Mouse (Mus musculus): ENCODE data around the gene Aars.
A peak's percentile ranks its signal among the peaks of the same experiment; 100 is the strongest.
"Not testable (repeated sequence)": the region's sequence is repeated elsewhere in the genome, so short reads cannot be mapped to it uniquely, and the experiment has no call there.

Aars gene

DNA sequence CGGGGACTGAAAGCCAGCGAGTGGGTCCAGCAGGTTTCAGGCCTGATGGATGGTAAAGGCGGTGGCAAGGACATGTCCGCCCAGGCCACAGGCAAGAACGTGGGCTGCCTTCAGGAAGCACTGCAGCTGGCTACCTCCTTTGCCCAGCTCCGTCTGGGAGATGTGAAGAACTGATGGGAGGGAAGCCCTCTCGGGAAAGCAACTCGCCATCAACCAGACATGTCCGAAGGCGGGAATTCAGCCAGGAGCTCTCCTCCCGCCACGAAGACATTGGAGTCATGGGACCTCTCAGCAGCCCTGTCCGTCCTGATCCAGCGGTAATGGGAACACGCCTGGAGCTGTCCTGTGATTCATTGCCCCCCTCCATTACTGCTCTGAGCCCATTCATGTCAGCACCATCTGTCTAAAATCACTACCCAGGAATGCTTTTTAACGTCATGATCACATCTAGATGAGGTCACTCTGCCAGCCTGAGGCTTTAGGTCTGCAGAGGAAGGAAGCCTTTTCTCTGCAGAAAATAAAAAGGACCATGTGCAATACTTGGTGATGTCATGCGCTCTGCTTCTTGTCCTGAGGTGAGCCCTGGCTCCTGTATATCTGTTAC lies 22.2 kb downstream of the Aars start:
- DNase-seq, result no peak

DNA sequence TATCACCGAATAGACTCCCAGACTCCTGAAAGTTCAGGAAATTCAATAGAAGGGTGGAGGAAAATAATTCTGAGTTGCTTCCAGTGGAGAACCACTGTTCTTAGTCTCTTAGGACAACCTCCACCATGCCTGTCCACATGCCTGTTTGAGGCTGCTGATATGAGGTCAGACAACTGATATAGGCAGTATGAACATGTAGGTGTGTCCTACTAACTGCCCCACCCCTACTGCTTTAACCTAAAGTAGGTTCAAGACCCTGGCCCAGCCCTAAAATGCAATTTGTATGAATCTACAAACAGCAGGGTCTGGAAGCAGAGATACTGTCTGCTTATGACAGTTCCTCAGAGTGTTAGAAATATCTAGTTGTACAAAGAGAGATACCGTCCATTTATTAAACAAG lies 22.7 kb downstream of the Aars start:
- DNase-seq, result no peak

DNA sequence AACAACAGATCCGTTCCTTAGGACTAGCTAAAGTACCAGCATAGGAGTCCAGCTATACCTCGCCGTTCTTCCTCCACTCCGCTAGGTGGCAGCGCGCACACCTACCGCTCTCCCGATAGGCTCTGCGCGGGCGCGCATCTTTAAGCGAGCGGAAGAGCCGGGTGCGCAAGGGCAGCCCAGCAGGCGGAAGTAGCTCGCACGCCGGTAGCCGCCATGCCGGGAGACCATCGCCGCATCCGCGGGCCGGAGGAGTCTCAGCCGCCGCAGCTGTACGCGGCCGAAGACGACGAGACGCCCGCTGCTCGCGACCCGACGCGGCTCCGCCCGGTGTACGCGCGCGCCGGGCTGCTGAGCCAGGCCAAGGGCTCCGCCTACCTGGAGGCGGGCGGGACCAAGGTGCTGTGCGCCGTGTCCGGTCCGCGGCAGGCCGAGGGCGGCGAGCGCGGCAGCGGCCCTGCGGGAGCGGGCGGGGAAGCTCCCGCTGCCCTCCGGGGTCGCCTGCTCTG lies 23.3 kb downstream of the Aars start, which contains the start of gene Exosc6:
TSS of gene Exosc6 (plus strand) at position 182 of the 506 bp plus-strand sequence.
- peak; percentile 89 for DNase-seq

DNA sequence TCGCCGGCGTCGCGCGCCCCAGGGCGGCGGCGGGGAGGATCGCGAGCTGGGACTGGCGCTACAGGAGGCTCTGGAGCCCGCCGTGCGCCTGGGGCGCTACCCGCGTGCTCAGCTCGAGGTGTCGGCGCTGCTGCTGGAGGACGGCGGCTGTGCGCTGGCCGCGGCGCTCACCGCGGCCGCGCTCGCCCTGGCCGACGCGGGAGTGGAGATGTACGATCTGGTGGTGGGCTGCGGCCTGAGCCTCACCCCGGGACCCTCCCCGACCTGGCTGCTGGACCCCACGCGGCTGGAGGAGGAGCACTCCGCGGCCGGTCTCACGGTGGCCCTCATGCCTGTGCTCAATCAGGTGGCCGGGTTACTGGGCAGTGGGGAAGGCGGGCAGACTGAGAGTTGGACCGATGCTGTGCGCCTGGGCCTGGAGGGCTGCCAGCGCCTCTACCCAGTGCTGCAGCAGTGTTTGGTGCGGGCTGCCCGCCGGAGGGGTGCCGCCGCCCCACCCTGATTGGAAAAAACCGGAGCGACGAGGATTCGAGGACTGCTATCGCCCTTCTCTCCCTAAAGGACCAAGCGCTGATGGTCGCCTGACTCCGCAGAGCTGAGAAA lies 23.8 kb downstream of the Aars start:
- peak; percentile 38 for DNase-seq

DNA sequence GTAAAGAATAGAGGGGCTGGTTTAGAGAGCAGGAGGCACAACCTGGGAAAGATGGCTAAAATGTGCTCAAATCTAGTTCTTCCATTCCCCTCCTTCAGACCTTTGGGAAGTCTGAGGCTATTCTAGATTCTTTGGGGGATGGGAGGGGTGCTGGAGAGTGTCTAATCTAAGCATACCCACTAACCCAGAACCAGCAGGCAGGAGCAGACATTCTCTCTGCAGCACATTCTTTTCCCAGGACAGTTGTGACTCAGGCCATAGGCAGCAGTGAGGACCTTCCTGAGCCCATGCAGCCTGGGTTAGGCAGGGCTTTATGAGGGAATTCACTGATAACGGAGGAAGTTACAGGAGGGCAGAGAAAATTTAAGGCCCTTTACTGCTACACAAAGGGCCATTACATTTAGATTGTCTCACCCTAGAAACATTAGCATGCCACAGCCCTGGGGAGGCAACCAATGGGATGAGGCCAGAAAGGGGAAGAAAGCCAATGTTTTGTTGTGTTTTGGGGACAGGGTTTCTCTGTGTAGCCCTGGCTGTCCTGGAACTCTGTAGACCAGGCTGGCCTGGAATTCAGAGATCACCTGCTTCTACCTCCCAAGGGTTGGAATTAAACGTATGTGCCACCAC lies 26.1 kb downstream of the Aars start:
- no peak for DNase-seq

DNA sequence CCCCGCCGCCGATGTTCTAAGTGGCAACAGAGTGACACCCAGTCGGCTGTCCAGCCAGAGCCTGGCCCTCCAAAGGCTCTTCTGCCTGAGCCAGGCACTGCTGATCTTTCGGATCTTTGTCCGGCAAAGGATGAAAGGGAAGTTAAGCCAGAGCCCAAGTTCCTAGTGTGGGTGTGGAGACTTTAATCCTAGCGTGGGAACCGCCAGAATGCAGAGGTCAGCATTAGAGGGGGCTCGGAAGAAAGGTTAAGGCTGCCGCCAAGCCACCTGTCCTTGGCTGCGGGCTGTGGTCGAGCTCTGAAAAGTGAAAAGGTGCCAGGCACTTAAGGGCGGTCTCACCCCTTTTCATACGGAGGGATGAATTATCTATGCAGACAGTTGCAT lies 28.7 kb downstream of the Aars start:
- no peak for DNase-seq

DNA sequence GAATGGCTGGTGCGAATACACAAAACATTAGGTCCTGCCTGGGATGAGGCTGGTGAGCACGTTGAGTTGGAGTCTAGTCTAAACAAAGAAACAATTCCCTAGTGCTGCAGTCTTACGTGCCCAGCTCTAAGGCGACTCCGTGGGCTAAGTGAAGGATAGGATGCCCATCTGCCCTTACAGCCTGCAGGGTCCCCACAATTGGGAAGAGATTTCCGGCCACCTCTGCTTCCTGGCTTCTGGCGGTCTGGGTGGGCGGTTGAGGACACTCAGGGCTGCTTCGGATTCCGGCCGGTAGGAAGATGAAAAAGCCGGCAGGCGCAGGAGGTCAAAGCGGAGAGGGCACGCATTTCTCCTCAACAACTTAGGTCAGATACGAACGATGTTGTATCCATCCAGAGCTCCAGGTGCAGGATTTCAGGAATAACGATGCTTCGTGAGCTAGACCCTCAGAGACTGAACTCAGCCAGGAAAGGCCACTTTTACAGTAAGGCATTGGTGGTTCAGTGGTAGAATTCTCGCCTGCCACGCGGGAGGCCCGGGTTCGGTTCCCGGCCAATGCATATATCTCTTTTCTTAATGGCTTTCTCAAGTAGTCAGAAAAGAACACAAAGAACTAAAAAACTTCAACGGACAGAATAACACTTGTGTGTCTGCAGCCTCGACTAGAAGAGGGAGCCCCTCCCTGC lies 29.3 kb downstream of the Aars start:
- DNase-seq, result peak; percentile 95

DNA sequence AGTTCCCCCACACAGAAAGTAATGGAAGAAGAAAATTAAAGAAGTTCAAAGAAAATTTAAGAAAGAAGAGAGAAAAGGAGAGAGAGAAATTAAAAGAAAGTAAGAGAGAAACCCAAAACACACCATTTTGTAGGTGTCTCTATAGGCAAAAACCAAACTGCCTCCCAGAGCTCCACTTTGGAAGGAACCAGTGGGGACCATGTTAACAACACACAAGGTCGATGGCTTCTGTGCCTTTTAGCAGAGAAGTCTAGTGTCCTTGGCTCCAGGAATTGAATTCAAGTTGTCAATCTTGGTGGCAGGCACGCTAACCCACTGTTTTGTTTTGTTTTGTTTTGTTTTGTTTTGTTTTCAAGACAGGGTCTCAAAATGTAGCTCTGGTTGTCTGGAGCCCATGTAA lies 29.9 kb downstream of the Aars start:
- DNase-seq, result no peak

DNA sequence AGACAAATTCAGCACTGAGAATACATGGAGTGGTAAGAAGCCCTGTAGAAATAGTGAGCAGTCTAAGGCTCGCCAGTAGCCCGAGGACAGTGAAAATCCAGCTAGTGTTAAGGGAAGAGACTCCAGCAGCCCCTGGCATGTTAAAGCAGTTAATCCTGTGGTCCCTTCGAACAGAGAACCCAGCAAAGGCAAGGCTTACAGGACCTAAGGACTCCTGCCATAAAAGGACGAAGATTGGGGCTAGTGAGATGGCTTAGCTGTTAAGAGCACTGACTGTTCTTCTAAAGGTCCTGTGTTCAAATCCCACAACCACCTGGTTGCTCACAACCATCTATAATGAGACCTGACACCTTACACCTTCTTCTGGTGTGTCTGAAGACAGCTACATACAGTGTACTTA lies 33.4 kb downstream of the Aars start:
- DNase-seq, result no peak

DNA sequence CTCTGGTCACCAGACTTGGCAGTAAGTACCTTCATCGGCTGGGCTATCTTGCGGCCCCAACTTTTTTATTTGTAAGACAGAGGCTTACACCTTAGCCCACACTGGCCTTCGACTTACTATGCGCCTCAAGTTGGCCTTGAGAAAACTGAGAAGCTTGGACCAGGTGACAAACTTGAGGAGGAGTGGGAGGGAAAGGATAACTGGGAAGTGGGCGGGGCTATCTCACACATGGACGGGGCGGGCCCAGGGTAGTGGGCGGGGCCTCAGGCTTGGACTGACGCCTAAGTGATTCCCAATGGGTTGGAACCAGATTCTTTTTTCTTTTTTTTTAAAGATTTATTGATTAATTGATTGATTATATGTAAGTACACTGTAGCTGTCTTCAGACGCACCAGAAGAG lies 34.5 kb downstream of the Aars start:
- no peak for DNase-seq

DNA sequence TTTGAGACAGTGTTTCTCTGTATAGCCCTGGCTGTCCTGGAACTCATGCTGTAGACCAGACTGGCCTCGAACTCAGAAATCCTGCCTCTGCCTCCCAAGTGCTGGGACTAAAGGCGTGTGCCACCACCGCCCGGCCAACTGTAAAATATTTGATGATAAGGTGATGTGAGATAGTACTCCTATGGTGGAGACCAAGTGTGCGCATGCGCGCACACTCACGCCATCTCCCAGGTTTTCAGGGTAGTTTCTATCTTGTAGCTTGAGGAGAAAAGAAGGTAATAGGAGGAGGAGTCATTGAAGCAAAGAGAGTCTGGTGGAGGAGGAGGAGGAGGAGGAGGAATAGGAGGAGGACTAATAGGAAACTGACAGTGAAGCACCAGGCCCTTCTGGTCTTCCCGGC lies 35.7 kb downstream of the Aars start:
- DNase-seq, result not testable (repeated sequence)

DNA sequence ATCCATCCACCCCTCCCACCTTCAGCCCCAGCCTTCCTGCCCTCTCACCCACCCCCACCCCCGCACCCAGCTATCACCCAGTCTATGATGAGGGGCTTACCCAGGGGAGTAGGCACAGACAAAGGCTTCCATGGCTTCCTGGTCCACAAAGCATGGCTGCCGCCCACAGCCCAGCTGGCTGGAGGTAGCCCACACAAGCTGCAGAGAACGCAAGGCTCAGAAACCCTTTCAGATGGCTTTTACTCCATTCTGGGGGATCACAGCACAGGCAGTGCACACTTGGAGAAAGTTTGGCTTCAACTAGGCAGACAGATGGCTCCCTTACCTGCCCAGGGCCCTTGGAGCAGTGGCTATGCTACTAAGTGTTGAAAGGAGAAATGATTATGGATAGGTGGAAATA lies 43.0 kb downstream of the Aars start:
- DNase-seq, result no peak

DNA sequence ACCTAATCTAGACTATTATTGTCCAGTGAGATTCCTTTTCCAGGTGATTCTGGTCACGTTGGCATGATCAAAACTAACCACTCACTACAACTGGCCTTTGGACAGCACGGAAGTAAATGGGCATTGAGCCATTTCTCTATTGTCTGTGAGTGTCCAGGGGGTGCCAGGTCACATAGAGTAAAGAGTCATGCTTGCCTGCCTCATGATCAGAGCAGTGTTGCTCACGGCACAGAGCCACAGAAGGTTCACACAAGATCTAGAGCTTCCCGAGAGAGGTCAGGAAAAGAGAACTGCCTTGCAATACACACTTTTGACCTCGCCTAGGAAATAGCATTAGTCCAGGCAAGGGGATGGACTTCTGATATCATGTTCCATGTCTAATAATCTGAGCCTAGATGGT lies 46.5 kb downstream of the Aars start:
- DNase-seq, result no peak

DNA sequence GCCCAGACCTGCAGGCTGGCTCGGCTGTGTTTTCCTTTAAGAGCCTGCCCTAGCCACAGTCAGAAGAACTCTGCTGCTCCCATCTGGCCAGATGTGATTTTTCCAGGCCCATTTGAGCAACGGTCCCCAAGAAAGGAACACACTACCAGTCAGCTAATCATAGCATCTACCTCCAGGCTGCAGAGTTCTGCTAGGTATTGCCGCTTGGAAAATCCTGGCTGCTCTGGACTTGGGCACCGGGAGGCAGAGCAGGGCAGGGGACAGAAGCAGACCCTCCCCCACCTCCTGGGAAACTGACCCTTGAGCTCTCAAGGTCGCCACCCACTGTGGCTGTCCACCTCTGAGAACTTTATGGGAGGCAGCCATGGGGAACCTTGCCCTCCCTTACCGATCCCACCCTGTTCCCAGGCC lies 46.9 kb downstream of the Aars start:
- DNase-seq, result no peak

DNA sequence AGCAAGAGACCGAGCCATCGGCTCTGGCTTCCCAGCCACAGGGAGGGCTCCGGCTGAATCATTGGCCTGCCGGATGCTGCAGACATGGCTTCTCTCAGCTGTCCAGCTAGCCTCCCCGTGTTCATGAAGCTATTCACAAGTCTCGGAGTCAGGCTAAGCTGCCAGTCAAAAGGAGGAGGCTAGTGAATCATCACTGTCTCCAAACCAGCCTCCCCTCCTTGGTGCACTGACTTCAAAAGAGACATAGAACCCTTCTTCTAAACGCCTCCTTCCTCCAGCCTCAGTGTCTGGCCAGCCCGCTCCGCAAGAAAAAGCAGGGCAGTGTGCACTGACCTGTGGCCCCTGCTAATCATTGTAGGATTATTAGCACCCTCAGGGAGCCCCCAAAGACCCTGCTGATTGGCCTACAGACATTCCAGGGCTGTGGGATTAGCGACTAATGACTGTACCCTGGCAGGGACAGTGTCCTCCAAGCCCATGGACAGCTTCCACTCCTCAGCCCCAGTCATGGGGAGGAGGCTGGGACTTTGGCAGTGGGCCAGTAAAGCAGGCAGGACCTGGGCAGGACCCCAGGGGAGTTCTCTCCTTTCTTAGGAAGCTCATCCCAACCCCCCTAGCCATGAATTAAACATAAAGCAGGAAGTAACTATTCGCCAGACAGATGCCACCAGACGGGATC lies 48.8 kb downstream of the Aars start:
- DNase-seq, result no peak

DNA sequence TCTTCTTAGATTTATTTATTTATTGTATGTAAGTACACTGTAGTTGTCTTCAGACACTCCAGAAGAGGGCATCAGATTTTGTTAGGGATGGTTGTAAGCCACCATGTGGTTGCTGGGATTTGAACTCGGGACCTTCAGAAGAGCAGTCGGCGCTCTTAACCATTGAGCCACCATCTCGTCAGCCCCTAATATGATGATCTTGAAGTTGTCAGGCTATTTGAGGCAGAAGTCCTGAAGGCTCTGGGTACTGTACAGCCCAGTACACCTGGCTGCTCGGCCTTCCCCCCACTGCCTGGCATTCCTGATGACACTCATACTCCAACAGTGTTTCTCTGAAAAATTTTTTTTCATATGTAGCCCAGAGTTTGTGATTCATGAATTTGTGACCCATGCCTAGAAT lies 51.0 kb downstream of the Aars start:
- DNase-seq, result not testable (repeated sequence)

DNA sequence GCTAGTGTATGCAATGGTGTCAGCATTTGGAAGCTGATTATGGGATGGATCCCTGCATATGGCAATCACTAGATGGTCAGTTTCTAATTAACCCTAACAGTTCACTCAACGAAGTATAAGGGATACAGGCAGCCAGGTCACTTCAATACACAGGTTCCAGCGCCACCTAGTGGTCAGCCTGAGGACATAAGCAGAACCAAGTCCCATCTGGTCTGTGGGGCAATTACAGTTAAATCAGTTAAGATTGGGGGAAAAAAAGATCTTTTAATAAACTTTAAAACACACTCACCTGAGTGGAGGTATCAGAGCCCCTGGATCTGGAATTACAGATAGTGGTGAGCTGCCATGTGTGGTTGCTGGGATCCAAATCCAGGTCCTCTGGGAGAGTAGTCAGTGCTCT lies 57.2 kb downstream of the Aars start:
- peak; percentile 73 for DNase-seq

DNA sequence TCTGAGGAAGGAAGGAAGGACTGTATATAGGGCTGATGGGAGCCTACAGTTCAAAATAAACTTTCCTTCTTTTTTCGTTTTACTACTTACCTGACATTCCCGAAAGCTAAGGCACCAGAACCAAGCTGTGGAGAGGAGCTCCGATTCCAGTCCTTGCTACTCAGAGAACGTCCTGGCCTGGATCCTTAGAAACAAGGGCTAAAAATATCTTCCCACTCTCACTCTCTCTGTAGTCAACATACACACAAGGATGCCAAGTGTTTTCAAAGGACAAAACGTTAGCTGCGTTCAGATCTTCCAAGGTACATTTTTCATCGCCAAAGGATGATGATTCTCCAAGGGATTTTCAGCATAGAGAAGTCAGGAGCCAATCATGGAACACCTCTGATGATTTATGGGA lies 58.8 kb downstream of the Aars start:
- DNase-seq, result no peak

DNA sequence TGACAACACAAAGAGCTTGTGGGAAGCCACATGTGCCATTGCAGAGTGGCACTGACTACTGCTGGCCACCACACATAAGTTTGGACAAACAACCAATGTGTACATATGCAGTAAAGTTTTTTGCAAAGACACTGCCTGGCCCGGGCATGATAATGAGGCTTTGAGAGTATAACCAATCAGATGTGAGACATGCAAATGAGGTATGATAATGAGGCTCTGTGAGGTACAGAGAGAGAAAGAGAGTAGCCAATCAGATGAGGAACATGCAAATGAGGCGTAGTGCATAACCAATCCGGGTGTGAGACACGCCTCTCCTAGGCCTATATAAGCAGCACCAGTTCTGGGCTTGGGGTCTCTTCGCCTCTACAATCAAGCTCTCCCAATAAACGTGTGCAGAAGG lies 59.4 kb downstream of the Aars start, which contains the start of gene Clec18a:
TSS of gene Clec18a (minus strand) at position 101 of the 400 bp plus-strand sequence.
- DNase-seq, result not testable (repeated sequence)

DNA sequence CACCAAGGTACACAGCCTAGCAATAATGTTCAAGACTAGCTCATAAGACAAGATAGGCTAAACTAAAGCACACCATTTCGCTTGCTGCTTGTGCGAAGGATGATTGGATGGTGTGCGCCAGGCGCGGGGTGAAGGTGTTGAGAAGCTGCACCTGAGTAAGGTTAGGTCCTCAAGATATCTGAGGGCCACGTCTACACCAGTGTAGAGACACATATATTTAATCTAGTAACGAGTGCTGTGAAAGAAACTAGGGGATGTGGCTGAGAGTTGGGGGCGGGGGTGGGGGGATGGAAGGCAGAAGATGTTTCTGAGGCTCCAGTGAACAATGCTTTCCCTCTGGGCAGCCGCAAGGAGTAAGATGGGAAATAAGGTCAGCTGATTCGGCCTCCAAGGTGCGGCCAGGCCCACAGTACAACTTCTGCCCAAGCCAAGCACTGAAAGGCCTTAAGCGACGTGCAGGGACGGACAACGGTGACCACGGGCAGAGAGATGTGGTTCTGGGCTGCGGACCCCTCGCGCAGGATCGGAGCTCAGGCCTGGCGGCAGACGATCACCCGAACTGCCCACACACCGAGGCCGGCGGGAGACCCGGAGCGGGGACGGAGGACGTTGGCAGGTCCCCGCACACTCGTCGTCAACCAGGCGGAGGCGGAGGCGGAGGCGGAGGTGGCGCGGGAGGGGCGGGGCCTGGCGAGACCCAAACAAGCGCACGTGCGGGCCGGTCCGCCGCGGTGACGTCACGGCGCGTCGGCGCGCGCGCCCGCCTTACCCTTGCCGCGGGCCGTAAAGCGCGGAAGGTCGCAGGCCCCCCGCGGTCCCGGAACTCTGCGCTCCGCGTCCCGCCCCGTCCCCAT lies 61.1 kb downstream of the Aars start, which contains the start of gene Pdpr:
TSS of gene Pdpr (plus strand) at position 766 of the 854 bp plus-strand sequence.
- peak; percentile 92 for DNase-seq

DNA sequence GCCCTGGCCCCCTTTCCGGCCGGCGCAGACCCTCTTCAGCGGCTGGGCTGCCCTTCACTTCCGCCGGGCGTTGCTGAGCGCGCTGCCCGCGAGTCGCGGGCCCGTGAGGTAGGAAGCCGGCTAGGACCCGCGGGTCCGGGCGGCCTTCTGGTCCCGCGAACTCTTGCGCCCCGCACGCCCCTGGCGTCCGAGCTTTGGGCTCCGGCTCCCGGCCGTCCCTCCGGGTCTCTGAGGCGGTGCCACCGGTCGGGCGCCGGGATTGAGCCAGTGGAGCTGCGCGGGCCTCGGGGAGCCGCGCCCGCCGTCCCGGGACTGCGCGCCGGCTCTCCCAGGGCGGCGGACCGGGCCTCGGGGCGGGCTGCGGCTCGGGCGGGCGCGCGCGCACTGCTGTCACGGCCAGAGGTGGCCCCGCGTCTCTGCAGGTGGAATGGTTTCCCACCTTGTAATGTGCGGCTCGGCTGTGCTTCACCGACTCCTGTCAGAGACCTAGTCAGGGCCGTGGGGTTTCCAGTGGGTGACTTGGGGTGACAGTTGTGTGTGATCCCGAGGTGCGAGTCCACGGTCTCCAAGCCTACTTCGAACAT lies 61.9 kb downstream of the Aars start:
- not testable (repeated sequence) for DNase-seq
